Mouse (Mus musculus) lung, embryonic 15.5 days (tissue): ENCODE measurements at regions not wholly inside any gene's neighbourhood (a gene's known extent, or its start where the extent isn't known, plus 50 kb on each side); places are given as distances from the start of the nearest gene placed in this dataset.

ENCODE experiments used
- ATAC-seq: fragments of 200-750 bp; cut with Nextera tagmentation; 2 replicates; pipeline ENCODE4 v1.8.0; 2017; ENCODE audit warnings: moderate number of reproducible peaks, borderline replicate concordance; ENCODE audit not compliant: low FRiP score, low TSS enrichment; ENCODE audit errors: extremely low read depth
- H3K27ac ChIP-seq: fragments of 300-500 bp; sonication (generic); 2 replicates; pipeline ENCODE4 v1.5.1; 2015; ENCODE audit warnings: moderate library complexity, mild to moderate bottlenecking, inconsistent platforms
- H3K27me3 ChIP-seq: fragments of 300-500 bp; sonication (generic); 2 replicates; pipeline ENCODE4 v1.6.1; 2015; ENCODE audit warnings: inconsistent platforms
- H3K36me3 ChIP-seq: fragments of 300-500 bp; sonication (generic); 2 replicates; pipeline ENCODE4 v1.6.1; 2015; ENCODE audit warnings: inconsistent platforms
- H3K4me1 ChIP-seq: fragments of 300-500 bp; sonication (generic); 2 replicates; pipeline ENCODE4 v1.6.1; 2015; ENCODE audit warnings: inconsistent platforms
- H3K4me2 ChIP-seq: fragments of 300-500 bp; sonication (generic); 2 replicates; pipeline ENCODE4 v1.6.1; 2015; ENCODE audit warnings: inconsistent platforms, mild to moderate bottlenecking, moderate library complexity
- H3K4me3 ChIP-seq: fragments of 300-500 bp; sonication (generic); 2 replicates; pipeline ENCODE4 v1.5.1; 2015; ENCODE audit warnings: mild to moderate bottlenecking, inconsistent platforms
- H3K9ac ChIP-seq: fragments of 300-500 bp; sonication (generic); 2 replicates; pipeline ENCODE4 v1.6.1; 2015; ENCODE audit warnings: inconsistent platforms
- H3K9me3 ChIP-seq: fragments of 300-500 bp; sonication (generic); 2 replicates; pipeline ENCODE4 v1.6.1; 2016; ENCODE audit warnings: inconsistent platforms
- WGBS: fragments of 180-500 bp; shearing (Covaris S2); methylation state at CpG from one replicate; pipeline ENCODE4 v1.1.7; 2015; 5-methylcytosine and 5-hydroxymethylcytosine counted together

DNA sequence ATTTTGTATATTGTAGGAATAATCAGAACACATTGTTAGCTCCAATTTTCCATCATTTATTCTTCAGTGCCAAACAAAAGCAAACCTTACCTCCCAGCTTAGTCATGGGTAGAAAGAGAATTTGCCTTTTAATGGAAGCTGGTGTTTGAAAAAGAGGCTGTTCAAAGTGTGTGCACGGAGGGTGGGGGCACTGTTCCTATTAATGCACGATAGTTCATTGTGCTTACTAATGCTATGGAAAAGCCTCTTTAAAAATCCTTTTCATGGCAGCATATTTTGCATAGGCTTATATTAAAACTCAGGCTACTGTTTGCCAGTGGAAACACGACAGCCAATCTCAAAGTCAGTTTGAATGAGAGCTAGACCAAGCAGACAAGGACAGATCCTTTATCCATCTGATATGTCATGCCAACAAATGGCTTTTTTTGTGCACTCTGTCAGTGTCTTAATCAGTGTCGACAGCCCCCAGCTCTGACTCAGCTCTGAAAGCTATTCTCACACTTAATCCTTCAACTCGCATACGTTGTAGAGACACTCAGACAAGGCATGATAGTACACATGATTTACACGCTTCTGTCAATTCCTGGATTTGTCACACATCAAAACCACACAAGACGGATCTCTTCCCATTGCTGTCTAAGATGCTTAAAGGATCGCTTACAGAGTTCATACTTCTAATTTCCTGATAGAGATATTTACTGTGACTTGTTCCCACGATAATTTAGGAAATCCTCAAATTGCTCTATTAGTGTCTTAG, 280.8 kb upstream of the Galnt5 start:
- Histone ChIP-seq H3K4me1 (no peaks in the 10 kb centered on the region), H3K36me3 (no peaks in the 10 kb centered on the region), H3K9ac (no peak overlapping the region), H3K9me3 (no peaks in the 10 kb centered on the region), H3K4me2 (no peak overlapping the region), H3K27me3 (no peaks in the 10 kb centered on the region), H3K4me3 (no peak overlapping the region), H3K27ac (no peak overlapping the region)
- no peak for ATAC-seq
- WGBS = 55% methylated on average over 10 of the region's 10 CpGs
